In genomic region chr15:25688424-25689283, GRCm38 (mm10) we compare ENCODE assay signal across 11 mouse cellular contexts.
DNase-seq lines count a peak whose midpoint lies in the region; ATAC-seq and TF ChIP-seq lines count a peak whose summit lies in the region.
"Had no signal": no experiment of that assay in that cellular context is flagged by ENCODE, and none has a peak within 500 bp of the region (broad histone marks: within the 10 kb centered on the region; RNA-seq: fewer than 3 reads in every experiment).

No protein-coding gene starts in this region.

- no peak overlapping the region for H3K4me2 ChIP-seq in midbrain, embryonic 13.5 days (replicated peaks)
- no peak overlapping the region for H3K4me2 ChIP-seq in forebrain, postnatal 0 days (ENCODE audit: low read depth)

- no peak overlapping the region for H3K4me3 ChIP-seq in thymus, adult 2 months (ENCODE audit: control insufficient read depth, insufficient read depth, low read length)
- H3K4me3 ChIP-seq in midbrain, embryonic 13.5 days (replicated peaks), result no peak overlapping the region
- H3K4me3 ChIP-seq in forebrain, postnatal 0 days (ENCODE audit: low read depth, low read length), result no peak overlapping the region

- H3K4me1 ChIP-seq in thymus, adult 2 months (replicated peaks; ENCODE audit: control insufficient read depth, insufficient read depth, low read length), result peaks cover 15% of the 10 kb centered on the region
- peaks cover 35% of the 10 kb centered on the region for H3K4me1 ChIP-seq in midbrain, embryonic 13.5 days (replicated peaks)
- no peaks in the 10 kb centered on the region for H3K4me1 ChIP-seq in forebrain, postnatal 0 days (ENCODE audit: insufficient read depth)

- no peak for TF ChIP-seq POLR2A in thymus, adult 2 months (IDR thresholded peaks at IDR 0.05; ENCODE audit: control insufficient read depth, extremely low read depth, insufficient read depth, low read length, poor library complexity)

- H3K9me3 ChIP-seq in midbrain, embryonic 13.5 days, result no peaks in the 10 kb centered on the region
- H3K9me3 ChIP-seq in forebrain, postnatal 0 days (ENCODE audit: low read length), result no peaks in the 10 kb centered on the region

- no peak for ATAC-seq in midbrain, embryonic 13.5 days
- ATAC-seq in forebrain, postnatal 0 days, result no peak

- H3K27ac ChIP-seq in thymus, adult 2 months (ENCODE audit: control insufficient read depth, insufficient read depth, low read length), result peak overlapping the region; percentile 19; the same call in 1 of the 2 replicates
- no peak overlapping the region for H3K27ac ChIP-seq in midbrain, embryonic 13.5 days
- no peak overlapping the region for H3K27ac ChIP-seq in forebrain, postnatal 0 days (ENCODE audit: low read depth, low read length)
- H3K27ac ChIP-seq: liver, embryonic 14.5 days had no signal

- H3K36me3 ChIP-seq in thymus, adult 2 months (ENCODE audit: control insufficient read depth, insufficient read depth, low read length), result no peaks in the 10 kb centered on the region
- H3K36me3 ChIP-seq in midbrain, embryonic 13.5 days, result no peaks in the 10 kb centered on the region
- no peaks in the 10 kb centered on the region for H3K36me3 ChIP-seq in forebrain, postnatal 0 days (ENCODE audit: insufficient read depth)

- no peak for DNase-seq in thymus, adult 2 months
- no peak for DNase-seq in thymus, postnatal 36 days
- DNase-seq in kidney, adult 11 months, result peak; percentile 89
- DNase-seq in kidney, postnatal 25 days, result peak; percentile 76 to 80
- DNase-seq in gastrocnemius, postnatal 4 days (ENCODE audit: low spot score in 2 of 2), result no peak
- no peak for DNase-seq in forebrain, postnatal 0 days
- DNase-seq: adrenal gland, adult 8-10 months; gastrocnemius, postnatal 14 days had no signal

- no peak for TF ChIP-seq CTCF in thymus, adult 2 months (IDR thresholded peaks at IDR 0.05; ENCODE audit: borderline replicate concordance, control insufficient read depth, extremely low read depth, insufficient read depth, low read length, poor library complexity)
- TF ChIP-seq CTCF in forebrain, postnatal 0 days (IDR thresholded peaks at IDR 0.05; ENCODE audit: low read depth), result no peak

- no peaks in the 10 kb centered on the region for H3K27me3 ChIP-seq in thymus, adult 2 months (ENCODE audit: control insufficient read depth, insufficient read depth, low read length)
- H3K27me3 ChIP-seq in midbrain, embryonic 13.5 days, result peaks cover 2% of the 10 kb centered on the region; the same call in 1 of the 2 replicates
- no peaks in the 10 kb centered on the region for H3K27me3 ChIP-seq in forebrain, postnatal 0 days (ENCODE audit: insufficient read depth, low read length)
- H3K27me3 ChIP-seq: CH12.LX had no signal

- 87% methylated on average over 9 of the region's 9 CpGs for WGBS in thymus, adult 2 months
- 57% methylated on average over 9 of the region's 9 CpGs for WGBS in midbrain, embryonic 13.5 days
- 57% methylated on average over 9 of the region's 9 CpGs for WGBS in forebrain, postnatal 0 days

- H3K9ac ChIP-seq in midbrain, embryonic 13.5 days (replicated peaks), result no peak overlapping the region
- no peak overlapping the region for H3K9ac ChIP-seq in forebrain, postnatal 0 days
- H3K9ac ChIP-seq: liver, embryonic 14.5 days had no signal

Comparison
In these comparisons a context has a peak if more than half of its experiments do, and no peak if none do; other contexts are left out.
1. DNase-seq: peak in kidney, adult 11 months (single experiment) and kidney, postnatal 25 days (2 of 2); none in thymus, adult 2 months (single experiment), thymus, postnatal 36 days (0 of 2), gastrocnemius, postnatal 4 days (0 of 2) and forebrain, postnatal 0 days (single experiment).